Mouse (Mus musculus) kidney, adult 11 months (tissue): ENCODE results near the gene Lig3.
"Not testable (repeated sequence)": the region's sequence is repeated elsewhere in the genome, so short reads cannot be mapped to it uniquely, and the experiment has no call there.

Experiments
- DNase-seq: peaks from one replicate; pipeline ENCODE4 v3.0.0; 2022

Lig3 gene

DNA sequence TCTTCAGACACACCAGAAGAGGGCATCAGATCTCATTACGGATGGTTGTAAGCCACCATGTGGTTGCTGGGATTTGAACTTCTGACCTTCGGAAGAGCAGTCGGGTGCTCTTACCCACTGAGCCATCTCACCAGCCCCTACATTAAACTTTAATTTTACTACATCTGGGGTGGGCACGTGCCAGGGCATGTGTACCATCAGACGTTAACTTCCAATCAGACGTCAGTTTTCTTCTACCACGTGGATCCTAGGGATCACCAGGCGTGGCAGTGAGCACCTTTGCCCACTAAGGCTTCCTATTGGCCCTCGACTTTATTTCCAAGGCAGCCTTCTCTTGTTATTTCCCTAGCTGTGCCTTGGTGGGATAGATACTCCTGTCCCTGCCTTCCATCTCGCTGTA is 51.5 kb downstream of the Lig3 start:
- peak; percentile 73 for DNase-seq

GRCm38 (mm10) chr11:82833929-82834328 is 53.0 kb downstream of the Lig3 start:
- DNase-seq: no peak

DNA sequence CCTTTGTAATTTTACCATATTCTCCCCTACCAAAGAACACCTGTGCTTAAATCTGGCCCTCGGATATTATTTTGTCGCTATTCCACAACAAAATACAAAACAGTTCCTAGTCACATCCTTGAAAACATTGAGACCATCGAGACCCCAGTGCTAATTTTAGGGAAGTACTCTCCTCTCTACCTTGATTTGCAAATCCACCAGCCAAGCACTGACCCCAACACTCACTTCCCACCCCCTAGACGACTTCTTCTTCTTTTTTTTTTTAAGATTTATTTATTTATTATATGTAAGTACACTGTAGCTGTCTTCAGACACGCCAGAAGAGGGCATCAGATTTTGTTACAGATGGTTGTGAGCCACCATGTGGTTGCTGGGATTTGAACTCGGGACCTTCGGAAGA is 53.5 kb downstream of the Lig3 start:
- not testable (repeated sequence) for DNase-seq

GRCm38 (mm10) chr11:82835616-82836432 is 54.9 kb downstream of the Lig3 start:
- DNase-seq: no peak

DNA sequence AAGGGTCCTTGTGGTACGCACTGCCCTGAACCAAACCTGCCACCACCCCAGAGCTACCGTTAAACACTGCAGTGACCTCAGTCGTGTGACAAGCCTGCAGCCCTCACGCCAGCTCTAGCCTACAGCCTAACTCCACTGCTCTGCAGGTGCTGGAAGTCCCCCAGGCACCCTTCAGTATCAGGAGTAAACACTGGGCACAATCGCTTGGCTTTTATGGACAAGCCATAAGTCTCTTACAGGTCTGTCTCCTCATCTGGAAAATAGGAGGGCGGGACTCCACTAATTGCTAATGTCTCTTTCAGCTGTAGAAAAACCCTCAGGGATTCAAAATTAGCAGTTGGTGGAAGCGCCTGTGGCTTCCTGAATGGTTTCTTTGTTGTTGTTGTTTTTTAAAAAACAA is 56.3 kb downstream of the Lig3 start:
- no peak for DNase-seq

DNA sequence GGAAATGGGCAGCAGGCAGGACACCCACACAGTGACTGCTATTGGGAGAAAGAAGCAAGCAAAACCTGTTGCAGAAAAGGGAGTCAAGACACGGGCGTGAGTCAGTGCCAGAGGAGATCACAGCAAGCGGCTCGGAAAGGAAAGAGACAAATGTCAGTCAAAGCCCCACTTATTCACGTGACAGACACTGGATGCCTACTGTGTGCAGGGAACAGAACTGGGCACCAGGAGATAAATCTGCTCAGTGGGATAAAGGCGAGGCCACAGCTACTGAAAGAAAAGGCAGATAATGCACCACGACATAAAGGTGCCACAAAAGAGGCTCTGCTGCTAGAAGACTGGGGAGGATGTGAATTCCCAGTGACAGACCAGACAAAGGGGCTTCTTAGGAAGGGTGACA is 56.9 kb downstream of the Lig3 start:
- no peak for DNase-seq

- DNase-seq: no peak
Measured at GRCm38 (mm10) chr11:82838511-82838910, 57.6 kb downstream of the Lig3 start.

DNA sequence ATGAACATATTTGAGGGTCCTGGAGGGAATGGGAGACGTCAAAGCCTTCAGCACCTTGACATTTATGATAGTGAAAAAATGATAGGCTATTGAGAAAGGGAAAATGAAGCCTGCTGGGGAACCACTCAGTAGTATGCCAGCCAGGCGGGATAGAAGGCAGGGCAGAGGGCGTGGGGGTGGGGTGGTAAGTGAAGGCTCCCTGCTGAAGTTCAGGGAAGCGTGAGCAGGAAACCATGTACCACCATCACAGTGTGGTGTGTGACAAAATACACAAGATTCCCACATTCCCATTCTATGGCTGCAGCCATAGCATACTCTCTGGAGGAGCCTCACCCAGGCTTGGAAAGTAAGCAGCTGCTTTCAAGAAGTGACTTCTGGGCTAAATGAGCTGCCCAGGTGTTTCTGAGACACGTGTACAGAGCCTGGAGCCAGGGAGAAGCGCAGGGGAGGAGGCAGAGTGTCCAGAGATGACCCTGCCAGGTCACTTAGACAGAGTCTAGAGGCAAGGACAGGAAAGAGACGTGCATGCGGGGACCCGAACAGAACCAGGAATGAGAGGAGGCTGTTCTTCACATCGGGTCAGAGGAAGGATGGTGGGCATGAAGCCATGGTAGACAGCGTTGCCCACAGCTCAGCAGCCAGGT is 64.0 kb downstream of the Lig3 start:
- no peak for DNase-seq

GRCm38 (mm10) chr11:82845415-82846078 is 64.6 kb downstream of the Lig3 start:
- peak; percentile 51 for DNase-seq

DNA sequence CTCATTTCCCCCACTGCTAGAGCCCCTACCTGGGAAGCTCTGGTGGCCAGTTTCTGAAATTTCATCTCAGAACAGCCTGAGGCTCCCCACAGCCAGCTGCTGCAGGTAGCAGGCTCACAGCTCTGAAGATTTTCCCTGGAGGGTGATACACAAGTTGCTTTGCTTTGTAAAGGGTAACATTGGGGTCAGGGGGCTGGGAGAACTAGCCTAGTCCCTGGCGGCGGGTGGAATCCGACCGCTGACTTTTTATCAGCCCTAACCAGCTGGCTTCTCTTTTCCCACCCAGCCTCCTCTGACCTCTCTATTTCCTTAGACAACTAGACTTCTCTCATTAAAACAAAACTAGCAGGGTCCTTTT is 65.2 kb downstream of the Lig3 start:
- DNase-seq: no peak

GRCm38 (mm10) chr11:82846938-82847337 is 66.0 kb downstream of the Lig3 start:
- no peak for DNase-seq

DNA sequence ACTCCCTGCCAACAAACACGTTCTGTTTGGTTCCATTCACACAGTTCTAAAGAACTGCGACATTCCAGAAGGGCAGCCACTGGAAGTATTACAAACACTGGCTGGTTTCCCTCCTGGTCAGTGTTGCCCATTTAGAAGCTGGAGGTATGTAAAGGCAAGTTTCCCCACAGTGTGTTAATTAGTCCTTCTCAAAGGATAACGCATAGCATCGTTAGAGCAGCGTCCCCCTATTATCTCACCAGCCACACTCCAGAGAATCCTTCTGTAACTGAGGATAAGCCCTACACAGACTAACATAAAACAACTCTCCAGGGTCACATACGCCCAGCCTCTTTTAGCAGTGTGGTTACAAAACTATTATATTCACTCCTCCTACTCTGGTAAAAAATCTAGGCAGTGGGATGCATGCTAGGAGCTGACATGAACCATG is 66.7 kb downstream of the Lig3 start:
- no peak for DNase-seq

DNA sequence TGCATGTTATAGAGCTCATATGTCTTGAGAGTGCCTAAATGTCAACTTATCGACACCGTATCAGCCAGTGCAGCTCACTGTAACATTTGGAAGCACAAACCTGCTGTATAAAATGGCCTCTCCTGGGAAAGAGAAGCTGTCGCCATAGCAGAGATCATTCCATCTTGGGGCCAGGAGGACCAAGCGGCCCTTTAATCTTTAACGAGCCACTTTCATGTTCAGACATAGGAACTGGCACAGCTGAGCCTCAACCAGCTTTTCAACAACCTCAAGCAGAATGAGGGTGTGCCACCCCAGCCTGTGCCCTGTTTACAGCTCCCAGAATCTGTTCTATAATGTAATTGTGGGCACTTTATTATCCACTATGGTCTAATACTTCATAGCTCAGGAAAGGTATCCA is 69.4 kb downstream of the Lig3 start:
- DNase-seq: no peak

- no peak for DNase-seq
Measured at GRCm38 (mm10) chr11:82852115-82852514, 71.2 kb downstream of the Lig3 start.

DNA sequence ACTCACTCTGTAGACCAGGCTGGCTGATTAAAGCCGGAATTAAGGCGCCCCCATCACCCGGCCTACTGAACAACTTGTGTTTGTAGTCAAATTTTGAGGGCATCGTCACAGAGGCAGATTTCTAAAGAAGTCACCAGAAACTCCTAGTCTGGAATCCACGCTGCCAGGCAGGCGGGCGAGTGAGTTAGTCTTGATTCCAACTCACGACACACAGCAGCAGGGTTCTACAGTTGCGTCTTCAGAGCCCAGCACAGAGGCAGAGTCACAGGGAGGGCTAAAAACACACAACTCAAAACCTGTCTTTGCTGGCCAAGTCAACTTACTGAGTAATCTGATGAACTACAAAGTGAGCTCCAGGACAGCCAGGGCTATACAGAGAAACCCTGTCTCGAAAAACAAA is 71.6 kb downstream of the Lig3 start:
- no peak for DNase-seq

DNA sequence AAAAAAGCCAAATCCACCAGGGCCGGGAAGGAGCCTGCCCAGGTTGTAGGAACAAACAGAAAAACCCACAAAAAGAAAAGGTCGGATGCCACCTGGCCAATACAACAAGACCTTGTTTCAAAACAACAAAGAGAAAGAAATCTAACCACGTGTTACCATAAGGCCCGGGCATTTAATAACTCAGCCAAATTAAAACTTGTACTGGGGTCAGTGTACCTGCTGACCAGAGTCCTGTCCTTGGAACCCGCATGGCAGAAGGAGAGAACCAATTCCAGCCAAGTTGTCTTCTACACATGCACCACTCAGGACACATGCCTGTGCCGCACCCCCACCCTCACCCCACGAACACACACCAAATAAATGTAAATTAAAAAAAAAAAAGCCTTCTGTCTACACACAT is 72.0 kb downstream of the Lig3 start:
- peak; percentile 44 for DNase-seq
